Mouse (Mus musculus) spleen, adult 18-20 months (tissue): Measurements from ENCODE around the gene Olfr1093.

Experiments
- DNase-seq, 2 experiments: peaks; one replicate each; pipeline ENCODE4 v3.0.0; 2022; ENCODE audit warnings: mixed read lengths in 2 of 2

The Olfr1093 gene

DNA sequence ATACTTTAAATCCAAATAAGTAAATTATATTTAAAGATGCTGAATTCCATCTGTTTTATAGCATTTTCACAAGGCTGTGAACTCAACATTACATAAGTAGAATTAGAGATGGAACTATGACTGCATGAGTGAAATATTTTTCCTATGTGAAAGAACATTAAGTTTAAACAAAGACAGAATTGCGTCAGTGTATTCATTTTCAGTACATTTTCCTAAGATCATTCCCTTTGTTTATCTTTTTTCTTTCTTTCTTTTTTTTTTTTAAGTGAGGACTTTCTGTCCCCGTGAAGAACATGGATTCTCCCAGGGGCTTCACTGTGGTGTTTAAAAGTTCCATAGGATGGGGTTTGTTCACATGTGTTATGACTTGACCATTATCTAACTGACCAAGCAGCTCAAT lies at the start of gene Olfr1093:
Olfr1093 (plus strand) TSS at position 301 of the 400 bp plus-strand sequence.
- no peak for DNase-seq

- DNase-seq, result no peak
Observed at GRCm38 (mm10) chr2:86733601-86734000, 48.7 kb upstream of the Olfr1093 start, which contains the start of gene Olfr1089. Gene Olfr1089, minus strand, starts transcription at chr2:86733701.

- no peak for DNase-seq
Observed at GRCm38 (mm10) chr2:86758893-86759292, 23.4 kb upstream of the Olfr1093 start, which contains the start of gene Olfr1090. Gene Olfr1090, minus strand, starts transcription at chr2:86758993.

DNA sequence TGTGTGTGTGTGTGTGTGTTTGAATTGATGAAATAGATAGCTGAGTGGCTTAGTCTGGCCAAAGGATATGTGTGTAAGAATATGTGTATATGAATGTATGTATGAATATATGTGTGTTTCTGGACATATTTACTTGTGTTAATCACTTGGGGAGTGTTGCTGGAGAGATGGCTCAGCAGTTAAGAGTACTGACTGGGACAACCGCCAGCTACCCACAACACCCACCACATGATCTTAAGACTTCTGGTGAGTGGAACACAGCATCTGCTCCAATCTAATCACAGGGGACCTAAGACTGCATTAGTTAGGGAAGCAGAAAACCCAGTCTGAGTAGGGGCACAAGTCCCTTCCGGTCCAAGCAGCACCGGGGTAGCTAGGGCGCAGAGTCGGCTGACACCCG lies 21.2 kb upstream of the Olfr1093 start:
- DNase-seq, result no peak

GRCm38 (mm10) chr2:86809918-86810317 lies 27.6 kb downstream of the Olfr1093 start, which contains the start of gene Olfr141:
Gene Olfr141, minus strand, starts transcription at chr2:86810018.
- no peak for DNase-seq

GRCm38 (mm10) chr2:86824363-86824762 lies 42.1 kb downstream of the Olfr1093 start, which contains the start of gene Olfr1094:
Gene Olfr1094, plus strand, starts transcription at chr2:86824663.
- DNase-seq, result no peak
